Mouse (Mus musculus) myocyte (in vitro differentiated cells): ENCODE data around the gene Clec1a. TPM values are rescaled to one million over a fixed set of nuclear protein-coding genes. Genes with fewer than 3 reads are reported as not detected.

Experiments used
- H3K27me3 ChIP-seq: one replicate; pipeline ENCODE4 v1.6.1; 2011; ENCODE audit not compliant: control insufficient read depth, insufficient read depth, insufficient read length
- H3K36me3 ChIP-seq: one replicate; pipeline ENCODE4 v1.6.1; 2011; ENCODE audit not compliant: control insufficient read depth, insufficient read depth
- H3K4me2 ChIP-seq: one replicate; pipeline ENCODE4 v1.6.1; 2011; ENCODE audit warnings: low read depth, control low read depth
- H3K4me3 ChIP-seq: one replicate; pipeline ENCODE4 v1.5.1; 2011; ENCODE audit warnings: mild to moderate bottlenecking, control low read depth, moderate library complexity
- H3K79me2 ChIP-seq: one replicate; pipeline ENCODE4 v1.6.1; 2011; ENCODE audit not compliant: control insufficient read depth, insufficient read depth
- H3ac ChIP-seq: one replicate; pipeline ENCODE4 v1.6.1; 2011; ENCODE audit not compliant: control insufficient read depth, insufficient read length
- CEBPB ChIP-seq: IDR thresholded peaks from 2 replicates; pipeline ENCODE4 v1.6.1; 2011; ENCODE audit warnings: mild to moderate bottlenecking, moderate library complexity; ENCODE audit not compliant: poor library complexity, insufficient read depth, severe bottlenecking
- E2F4 ChIP-seq: IDR thresholded peaks from one replicate; pipeline ENCODE4 v1.6.1; 2011; ENCODE audit warnings: mild to moderate bottlenecking, control low read depth, moderate library complexity; ENCODE audit not compliant: insufficient read depth
- MAX ChIP-seq: IDR thresholded peaks from one replicate; pipeline ENCODE4 v1.6.1; 2011; ENCODE audit warnings: low read depth, mild to moderate bottlenecking, control low read depth
- MYOD1 ChIP-seq, 3 experiments: IDR thresholded peaks; one replicate each; pipeline ENCODE4 v1.6.1; 2011; ENCODE audit warnings: control low read depth in 2 of 3, low read depth in 2 of 3, mild to moderate bottlenecking in 2 of 3, moderate library complexity in 1 of 3; ENCODE audit not compliant: insufficient read length in 2 of 3, control insufficient read depth in 1 of 3
- MYOG ChIP-seq, 3 experiments: IDR thresholded peaks; one replicate each; pipeline ENCODE4 v1.6.1; 2011; ENCODE audit warnings: control low read depth in 2 of 3, low read depth in 2 of 3, mild to moderate bottlenecking in 2 of 3; ENCODE audit not compliant: insufficient read length in 2 of 3, control insufficient read depth in 1 of 3, insufficient read depth in 1 of 3
- POLR2A ChIP-seq: IDR thresholded peaks from one replicate; pipeline ENCODE4 v1.6.1; 2011; ENCODE audit warnings: low read depth, mild to moderate bottlenecking, control low read depth, moderate library complexity; ENCODE audit not compliant: insufficient read length
- POLR2AphosphoS2 ChIP-seq: IDR thresholded peaks from one replicate; pipeline ENCODE4 v1.6.1; 2011; ENCODE audit warnings: low read depth, control low read depth; ENCODE audit not compliant: insufficient read length
- REST ChIP-seq: IDR thresholded peaks from one replicate; pipeline ENCODE4 v1.6.1; 2011; ENCODE audit warnings: mild to moderate bottlenecking, control low read depth, moderate library complexity; ENCODE audit not compliant: insufficient read depth, insufficient read length
- SRF ChIP-seq: IDR thresholded peaks from one replicate; pipeline ENCODE4 v1.6.1; 2011; ENCODE audit warnings: low read depth; ENCODE audit not compliant: control insufficient read depth, insufficient read length
- TCF12 ChIP-seq: IDR thresholded peaks from one replicate; pipeline ENCODE4 v1.6.1; 2011; ENCODE audit warnings: mild to moderate bottlenecking, control low read depth; ENCODE audit not compliant: poor library complexity, insufficient read depth, severe bottlenecking
- TCF3 ChIP-seq: IDR thresholded peaks from one replicate; pipeline ENCODE4 v1.6.1; 2011; ENCODE audit warnings: low read depth, control low read depth; ENCODE audit not compliant: insufficient read length
- USF1 ChIP-seq: IDR thresholded peaks from one replicate; pipeline ENCODE4 v1.6.1; 2011; ENCODE audit warnings: low read depth, mild to moderate bottlenecking, control low read depth, moderate library complexity
- polyA plus RNA-seq: library from polyadenylated mRNA; unstranded; fragments of >200 nt; fragmentation: generic; extraction: Trizol; gene quantifications from one replicate; pipeline ENCODE4 v1.2.1, GENCODE M21; 2012; ENCODE audit warnings: missing spikeins

The Clec1a gene
- polyA plus RNA-seq, 1 experiment, result 0.13 TPM

GRCm38 (mm10) chr6:129393732-129394131 lies 58.1 kb downstream of the Clec1a start:
- Histone ChIP-seq H3K27me3 (no peaks in the 10 kb centered on the region), H3K36me3 (no peaks in the 10 kb centered on the region), H3ac (no peak overlapping the region), H3K4me2 (no peak overlapping the region), H3K4me3 (no peak overlapping the region), H3K79me2 (no peaks in the 10 kb centered on the region)
- TF ChIP-seq CEBPB, result no peak
- TF ChIP-seq SRF, result no peak
- no peak for TF ChIP-seq USF1
- no peak for TF ChIP-seq MYOD1 (IDR thresholded peaks at IDR 0.05; ENCODE audit: control insufficient read depth in 1 of 3, insufficient read length in 2 of 3, low read depth in 2 of 3)
- TF ChIP-seq MAX, result no peak
- TF ChIP-seq REST, result no peak
- TF ChIP-seq E2F4, result no peak
- TF ChIP-seq TCF3, result no peak

GRCm38 (mm10) chr6:129393087-129393720 lies 58.6 kb downstream of the Clec1a start:
- no peaks in the 10 kb centered on the region for H3K36me3 ChIP-seq
- no peak overlapping the region for H3K4me2 ChIP-seq
- H3K27me3 ChIP-seq, result no peaks in the 10 kb centered on the region
- TF ChIP-seq MAX, result no peak
- no peak for TF ChIP-seq POLR2AphosphoS2
- TF ChIP-seq POLR2A, result no peak
- TF ChIP-seq MYOD1 (IDR thresholded peaks at IDR 0.05; ENCODE audit: control insufficient read depth in 1 of 3, insufficient read length in 2 of 3, low read depth in 2 of 3), result no peak
- no peak for TF ChIP-seq USF1
- TF ChIP-seq SRF, result no peak
- no peak for TF ChIP-seq REST
- TF ChIP-seq TCF12, result no peak
- TF ChIP-seq E2F4, result no peak
- TF ChIP-seq TCF3, result no peak
- no peak for TF ChIP-seq MYOG (IDR thresholded peaks at IDR 0.05; ENCODE audit: control insufficient read depth in 1 of 3, insufficient read depth in 1 of 3, insufficient read length in 2 of 3, low read depth in 2 of 3)
- no peak for TF ChIP-seq CEBPB
- H3K4me3 ChIP-seq, result no peak overlapping the region
- no peak overlapping the region for H3ac ChIP-seq
- H3K79me2 ChIP-seq, result no peaks in the 10 kb centered on the region

- no peaks in the 10 kb centered on the region for H3K79me2 ChIP-seq
- no peak within 1 kb of the TSS for H3ac ChIP-seq
- no peaks in the 10 kb centered on the region for H3K27me3 ChIP-seq
- no peaks in the 10 kb centered on the region for H3K36me3 ChIP-seq
- H3K4me2 ChIP-seq, result no peak within 1 kb of the TSS
- TF ChIP-seq POLR2AphosphoS2 (no peak), REST (no peak), MYOD1 (IDR thresholded peaks at IDR 0.05; ENCODE audit: control insufficient read depth in 1 of 3, insufficient read length in 2 of 3, low read depth in 2 of 3) (no peak), TCF12 (no peak), CEBPB (no peak), SRF (no peak), MAX (no peak), USF1 (no peak), MYOG (IDR thresholded peaks at IDR 0.05; ENCODE audit: control insufficient read depth in 1 of 3, insufficient read depth in 1 of 3, insufficient read length in 2 of 3, low read depth in 2 of 3) (no peak), POLR2A (no peak), TCF3 (no peak), E2F4 (no peak)
- no peak within 1 kb of the TSS for H3K4me3 ChIP-seq
Measured at GRCm38 (mm10) chr6:129385774-129386173, 66.0 kb downstream of the Clec1a start, which contains the start of gene Clec12b. TSS of gene Clec12b (minus strand) at chr6:129385874.

- Histone ChIP-seq H3K27me3 (no peaks in the 10 kb centered on the region), H3ac (no peak overlapping the region)
Measured at GRCm38 (mm10) chr6:129385000-129385399, 66.8 kb downstream of the Clec1a start.

GRCm38 (mm10) chr6:129383466-129383865 lies 68.3 kb downstream of the Clec1a start:
- Histone ChIP-seq H3K79me2 (no peaks in the 10 kb centered on the region), H3K4me2 (no peak overlapping the region)
- TF ChIP-seq CEBPB (no peak), USF1 (peak; percentile 73), MYOD1 (IDR thresholded peaks at IDR 0.05; ENCODE audit: control insufficient read depth in 1 of 3, insufficient read length in 2 of 3, low read depth in 2 of 3) (peak in 1 of 3 experiments; percentile 12), TCF3 (no peak)

More at GRCm38 (mm10) chr6:129385000-129385399, 66.8 kb downstream of the Clec1a start:
- no peak overlapping the region for H3K4me2 ChIP-seq
- TF ChIP-seq E2F4 (no peak), MYOG (IDR thresholded peaks at IDR 0.05; ENCODE audit: control insufficient read depth in 1 of 3, insufficient read depth in 1 of 3, insufficient read length in 2 of 3, low read depth in 2 of 3) (no peak), POLR2AphosphoS2 (no peak)
- no peaks in the 10 kb centered on the region for H3K79me2 ChIP-seq
- no peak overlapping the region for H3K4me3 ChIP-seq
- no peaks in the 10 kb centered on the region for H3K36me3 ChIP-seq

More at GRCm38 (mm10) chr6:129383466-129383865, 68.3 kb downstream of the Clec1a start:
- no peak overlapping the region for H3K4me3 ChIP-seq
- no peak overlapping the region for H3ac ChIP-seq
- H3K36me3 ChIP-seq, result no peaks in the 10 kb centered on the region
- no peaks in the 10 kb centered on the region for H3K27me3 ChIP-seq
